Mouse (Mus musculus) neural tube, embryonic 11.5 days (tissue): Measurements from ENCODE around the gene Gm21775. TPM values are rescaled to one million over a fixed set of nuclear protein-coding genes. Genes with fewer than 3 reads are reported as not detected.
"Not testable (repeated sequence)": the region's sequence is repeated elsewhere in the genome, so short reads cannot be mapped to it uniquely, and the experiment has no call there.

Experiments used
- ATAC-seq: fragments of 200-750 bp; cut with Nextera tagmentation; 2 replicates; pipeline ENCODE4 v1.8.0; 2017; ENCODE audit warnings: moderate number of reproducible peaks, mild to moderate bottlenecking, moderate TSS enrichment, moderate library complexity; ENCODE audit not compliant: insufficient read depth, low FRiP score, low TSS enrichment
- DNase-seq: peaks from one replicate; pipeline ENCODE4 v3.0.0-alpha.2; 2015; ENCODE audit warnings: low spot score
- H3K27ac ChIP-seq: fragments of 300-500 bp; sonication (generic); 2 replicates; pipeline ENCODE4 v1.5.1; 2014; ENCODE audit warnings: low read depth, mild to moderate bottlenecking, low read length
- H3K27me3 ChIP-seq: fragments of 300-500 bp; sonication (generic); 2 replicates; pipeline ENCODE4 v1.6.1; 2014; ENCODE audit warnings: mild to moderate bottlenecking, low read length, mixed read lengths; ENCODE audit not compliant: control insufficient read depth, insufficient read depth
- H3K36me3 ChIP-seq: fragments of 300-500 bp; sonication (generic); 2 replicates; pipeline ENCODE4 v1.6.1; 2014; ENCODE audit warnings: mild to moderate bottlenecking, low read length, moderate library complexity, mixed read lengths; ENCODE audit not compliant: control insufficient read depth, insufficient read depth
- H3K4me1 ChIP-seq: fragments of 300-500 bp; sonication (generic); 2 replicates; pipeline ENCODE4 v1.6.1; 2014; ENCODE audit warnings: low read length, mixed read lengths; ENCODE audit not compliant: control insufficient read depth, insufficient read depth
- H3K4me2 ChIP-seq: fragments of 300-500 bp; sonication (generic); 2 replicates; pipeline ENCODE4 v1.6.1; 2014; ENCODE audit warnings: low read depth, mild to moderate bottlenecking, moderate library complexity
- H3K4me3 ChIP-seq: fragments of 300-500 bp; sonication (generic); 2 replicates; pipeline ENCODE4 v1.5.1; 2014; ENCODE audit warnings: low read depth, low read length
- H3K9ac ChIP-seq: fragments of 300-500 bp; sonication (generic); 2 replicates; pipeline ENCODE4 v1.6.1; 2014; ENCODE audit warnings: mild to moderate bottlenecking, low read length
- H3K9me3 ChIP-seq: fragments of 300-500 bp; sonication (generic); 2 replicates; pipeline ENCODE4 v1.6.1; 2016; ENCODE audit warnings: low read length; ENCODE audit not compliant: control insufficient read depth
- WGBS: fragments of 180-500 bp; shearing (Covaris S2); extraction: QIAGEN DNeasy Blood & Tissue Kit; methylation state at CpG from one replicate; pipeline ENCODE4 v1.1.7; 2014; 5-methylcytosine and 5-hydroxymethylcytosine counted together
- polyA plus RNA-seq: library from polyadenylated mRNA; unstranded; fragments of >200 nt; fragmentation: Nextera tagmentation; extraction: Ambion mirVana; gene quantifications from 2 replicates; pipeline ENCODE4 v1.2.1, GENCODE M21; 2014

Gene Gm21775
- polyA plus RNA-seq, result not detected in 2 replicates

DNA sequence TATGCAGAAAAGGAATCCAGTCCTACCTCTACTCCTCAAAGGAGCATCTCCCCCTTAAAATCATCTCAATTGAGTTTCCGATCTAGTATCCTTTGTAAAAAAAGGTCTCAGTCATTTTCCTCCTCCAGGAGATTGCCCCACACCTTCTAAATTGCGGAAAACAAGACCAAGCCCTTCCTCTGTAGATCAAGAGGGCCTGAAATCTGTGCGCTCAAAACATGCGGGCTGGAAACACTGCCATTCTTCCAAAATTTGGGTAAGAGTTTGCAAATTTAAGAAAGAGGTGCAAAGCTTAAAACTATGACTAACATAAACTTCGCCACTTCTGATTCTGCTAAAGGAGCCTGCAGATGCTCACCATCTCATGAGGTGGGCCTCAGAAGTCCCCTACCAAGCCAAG is at the start of gene Gm21775:
Gm21775 (plus strand) TSS at position 301 of the 400 bp plus-strand sequence.
- not testable (repeated sequence) for ATAC-seq, H3K27me3 ChIP-seq, H3K9me3 ChIP-seq, H3K27ac ChIP-seq, H3K4me3 ChIP-seq, H3K4me2 ChIP-seq, H3K4me1 ChIP-seq, H3K9ac ChIP-seq, DNase-seq, H3K36me3 ChIP-seq
- WGBS, result 86% methylated on average over 2 of the region's 5 CpGs

DNA sequence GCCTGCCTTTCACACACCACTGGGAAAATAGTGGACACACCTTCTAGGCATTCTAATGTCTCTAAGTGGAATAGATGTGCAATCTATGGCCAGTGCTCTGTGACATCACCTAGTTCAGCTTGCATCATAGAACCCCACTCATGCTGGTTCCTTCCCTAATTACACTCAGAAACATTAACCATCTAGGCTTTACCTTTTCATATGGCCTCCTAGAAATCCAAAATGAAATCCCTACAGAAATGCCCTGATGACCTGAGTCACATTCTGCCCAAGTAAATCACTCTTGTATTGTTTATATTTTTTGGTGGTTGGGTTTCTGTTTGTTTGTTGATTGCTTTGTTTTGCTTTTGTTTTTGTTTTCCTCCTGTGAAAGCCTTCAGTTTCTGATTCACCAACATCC is 17.3 kb upstream of the Gm21775 start, which contains the start of gene Gm20737:
Gm20737 (minus strand) TSS at position 101 of the 400 bp plus-strand sequence.
- not testable (repeated sequence) for DNase-seq, H3K4me2 ChIP-seq, H3K27me3 ChIP-seq, H3K27ac ChIP-seq, H3K4me3 ChIP-seq, H3K4me1 ChIP-seq, H3K36me3 ChIP-seq, ATAC-seq, H3K9ac ChIP-seq, H3K9me3 ChIP-seq

Other genes with a start within 250 kb of the Gm21775 start
- gene Gm20834, start 228.9 kb upstream of the Gm21775 start, polyA plus RNA-seq, result not detected in 2 replicates
- gene Gm28510, start 140.7 kb upstream of the Gm21775 start, polyA plus RNA-seq, result not detected in 2 replicates
- not detected in 2 replicates for gene Gm20737, start 17.4 kb upstream of the Gm21775 start, polyA plus RNA-seq
- gene Gm21900, start 62.9 kb downstream of the Gm21775 start, polyA plus RNA-seq, result not detected in 2 replicates
- not detected in 2 replicates for gene Gm20777, start 199.0 kb downstream of the Gm21775 start, polyA plus RNA-seq